8 mouse cellular contexts compared by ENCODE assay signal in the genomic region with DNA sequence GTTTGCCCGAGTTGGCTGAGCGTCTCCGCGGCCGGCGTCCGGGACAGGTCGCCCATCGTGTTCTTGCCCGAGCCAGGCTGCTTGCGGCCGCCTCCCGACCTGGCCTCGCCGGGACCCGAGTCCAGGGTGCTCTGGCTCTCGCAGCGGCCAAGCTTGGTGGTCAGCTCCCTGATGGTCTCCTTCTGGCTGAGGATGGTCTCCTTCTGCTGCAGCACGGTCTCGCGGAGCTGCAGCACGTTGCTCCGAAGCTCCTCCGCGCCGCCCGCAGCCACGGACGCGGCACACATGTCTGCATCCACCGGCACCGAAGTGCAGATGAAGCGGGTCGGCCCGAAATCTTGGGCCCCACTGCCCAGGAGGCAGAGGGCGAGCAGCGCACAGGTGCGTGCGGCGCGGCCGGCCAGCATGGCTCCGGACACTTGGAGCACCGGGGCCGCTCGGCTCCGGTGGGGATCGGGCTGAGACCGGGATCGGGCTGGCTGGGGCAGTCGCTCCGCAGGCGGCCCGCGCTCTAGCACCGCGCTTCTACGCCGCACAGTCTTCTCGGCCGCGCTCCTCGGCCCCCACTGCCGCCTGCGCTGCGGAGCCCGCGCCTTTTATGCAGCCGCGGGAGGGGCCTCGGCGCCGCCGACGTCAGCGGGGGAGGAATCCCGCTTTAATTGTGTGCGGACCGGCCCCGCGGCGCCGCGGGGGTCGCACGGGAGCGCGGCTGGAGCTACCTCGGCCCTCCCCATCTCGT. TPM values are rescaled to one million over a fixed set of nuclear protein-coding genes. Genes with fewer than 3 reads are reported as not detected.
DNase-seq lines count a peak whose midpoint lies in the region; ATAC-seq and TF ChIP-seq lines count a peak whose summit lies in the region.

A gene (minus strand): TSS at position 571 of the 739 bp plus-strand sequence.

- no peaks in the 10 kb centered on the region for H3K36me3 ChIP-seq in embryonic facial prominence, embryonic 12.5 days
- H3K36me3 ChIP-seq in hindbrain, postnatal 0 days (ENCODE audit: insufficient read depth, low read length), result no peaks in the 10 kb centered on the region
- H3K36me3 ChIP-seq in limb, embryonic 15.5 days, result no peaks in the 10 kb centered on the region

- H3K9ac ChIP-seq in embryonic facial prominence, embryonic 12.5 days, result peak within 1 kb of the TSS; percentile 63
- H3K9ac ChIP-seq in hindbrain, postnatal 0 days (replicated peaks; ENCODE audit: low read length), result peak within 1 kb of the TSS; percentile 68
- peak within 1 kb of the TSS; percentile 37; the same call in 1 of the 2 replicates for H3K9ac ChIP-seq in limb, embryonic 15.5 days

- H3K9me3 ChIP-seq in embryonic facial prominence, embryonic 12.5 days, result no peaks in the 10 kb centered on the region
- no peaks in the 10 kb centered on the region for H3K9me3 ChIP-seq in hindbrain, postnatal 0 days (ENCODE audit: low read length)
- H3K9me3 ChIP-seq in limb, embryonic 15.5 days, result no peaks in the 10 kb centered on the region

- no peak within 1 kb of the TSS; the same call in 1 of the 2 replicates for H3K27ac ChIP-seq in embryonic facial prominence, embryonic 12.5 days
- peak within 1 kb of the TSS; percentile 64 for H3K27ac ChIP-seq in hindbrain, postnatal 0 days
- no peak within 1 kb of the TSS for H3K27ac ChIP-seq in limb, embryonic 15.5 days

- under 1% methylated on average over 83 of the region's 90 CpGs for WGBS in embryonic facial prominence, embryonic 12.5 days
- under 1% methylated on average over 90 of the region's 90 CpGs for WGBS in hindbrain, postnatal 0 days
- under 1% methylated on average over 78 of the region's 90 CpGs for WGBS in limb, embryonic 15.5 days

- no peak for ATAC-seq in embryonic facial prominence, embryonic 12.5 days (ENCODE audit: insufficient number of reproducible peaks, insufficient read depth, low FRiP score, low TSS enrichment)
- ATAC-seq in hindbrain, postnatal 0 days, result peak; percentile 50
- no peak for ATAC-seq in limb, embryonic 15.5 days (ENCODE audit: insufficient number of reproducible peaks, low FRiP score, low TSS enrichment, low read depth)

- H3K27me3 ChIP-seq in embryonic facial prominence, embryonic 12.5 days, result peaks cover 96% of the 10 kb centered on the region
- H3K27me3 ChIP-seq in hindbrain, postnatal 0 days (ENCODE audit: insufficient read depth, low read length), result no peaks in the 10 kb centered on the region
- H3K27me3 ChIP-seq in limb, embryonic 15.5 days, result peaks cover 98% of the 10 kb centered on the region

- peak within 1 kb of the TSS; percentile 99 for H3K4me2 ChIP-seq in embryonic facial prominence, embryonic 12.5 days (replicated peaks)
- peak within 1 kb of the TSS; percentile 97 for H3K4me2 ChIP-seq in hindbrain, postnatal 0 days (ENCODE audit: low read depth, low read length)
- H3K4me2 ChIP-seq in limb, embryonic 15.5 days, result peak within 1 kb of the TSS; percentile 99

- peak within 1 kb of the TSS; percentile 51 for H3K4me3 ChIP-seq in embryonic facial prominence, embryonic 12.5 days
- peak within 1 kb of the TSS; percentile 59 for H3K4me3 ChIP-seq in hindbrain, postnatal 0 days (ENCODE audit: low read length)
- H3K4me3 ChIP-seq in limb, embryonic 15.5 days, result peak within 1 kb of the TSS; percentile 52

- DNase-seq in layer of hippocampus, adult 18-20 months (ENCODE audit: low spot score in 2 of 2), result peak; percentile 76 to 86
- no peak for DNase-seq in layer of hippocampus, adult 9-11 months
- DNase-seq in adrenal gland, postnatal 10 days, result peak; percentile 66
- DNase-seq in hindbrain, postnatal 0 days (ENCODE audit: low spot score), result peak; percentile 82
- peak; percentile 65 for DNase-seq in retina, embryonic 14.5 days (ENCODE audit: low spot score)
- no peak for DNase-seq in testis, postnatal 10 days (ENCODE audit: low spot score)

- H3K4me1 ChIP-seq in embryonic facial prominence, embryonic 12.5 days, result peaks cover 45% of the 10 kb centered on the region
- peaks cover 30% of the 10 kb centered on the region for H3K4me1 ChIP-seq in hindbrain, postnatal 0 days (ENCODE audit: insufficient read depth, low read length)
- peaks cover 40% of the 10 kb centered on the region for H3K4me1 ChIP-seq in limb, embryonic 15.5 days

- no peak for TF ChIP-seq CTCF in hindbrain, postnatal 0 days (IDR thresholded peaks at IDR 0.05; ENCODE audit: low read depth)

RNA-seq across cellular contexts. Expression of the gene that starts here (rescaled TPM):
- total RNA-seq in layer of hippocampus, adult 18-20 months (2021), result 100 to 1,000 TPM; 492 to 504 TPM
- total RNA-seq in adrenal gland, postnatal 10 days (2021), result 1 to 10 TPM; 2.5 to 3.4 TPM
- 2.0 and 2.4 TPM in 2 replicates for polyA plus RNA-seq in embryonic facial prominence, embryonic 12.5 days (2016; fragmentation: Nextera tagmentation; extraction: Ambion mirVana)
- 27.0 and 29.0 TPM in 2 replicates for total RNA-seq in hindbrain, postnatal 0 days (2014; rRNA removed)
- 9.4 and 10.1 TPM in 2 replicates for polyA plus RNA-seq in hindbrain, postnatal 0 days (2015; fragmentation: Nextera tagmentation; extraction: Ambion mirVana)
- polyA plus RNA-seq in limb, embryonic 15.5 days (2015; fragmentation: Nextera tagmentation; extraction: Ambion mirVana), result 1.2 and 1.8 TPM in 2 replicates

Comparison
In these comparisons a context has a peak if more than half of its experiments do, and no peak if none do; other contexts are left out.
1. RNA of the gene that starts here (total RNA-seq): 492 to 504 TPM in layer of hippocampus, adult 18-20 months; 27.0 to 29.0 TPM in hindbrain, postnatal 0 days and 2.5 to 3.4 TPM in adrenal gland, postnatal 10 days; every median in the first group is over 10 times any median in the second.
2. DNase-seq: peak in layer of hippocampus, adult 18-20 months (2 of 2), adrenal gland, postnatal 10 days (single experiment), hindbrain, postnatal 0 days (single experiment) and retina, embryonic 14.5 days (single experiment); none in layer of hippocampus, adult 9-11 months (single experiment) and testis, postnatal 10 days (single experiment).
3. Peak in every context shown above with its lines, with median percentiles within 50 percentile points of each other: H3K4me2 ChIP-seq, H3K4me3 ChIP-seq and H3K9ac ChIP-seq.